Mouse (Mus musculus) MN1 (cell line): ENCODE data around the gene Ang.

ENCODE experiments used
- DNase-seq: peaks from one replicate; pipeline ENCODE4 v3.0.0-alpha.2; 2016; ENCODE audit warnings: low spot score

The Ang gene

DNA sequence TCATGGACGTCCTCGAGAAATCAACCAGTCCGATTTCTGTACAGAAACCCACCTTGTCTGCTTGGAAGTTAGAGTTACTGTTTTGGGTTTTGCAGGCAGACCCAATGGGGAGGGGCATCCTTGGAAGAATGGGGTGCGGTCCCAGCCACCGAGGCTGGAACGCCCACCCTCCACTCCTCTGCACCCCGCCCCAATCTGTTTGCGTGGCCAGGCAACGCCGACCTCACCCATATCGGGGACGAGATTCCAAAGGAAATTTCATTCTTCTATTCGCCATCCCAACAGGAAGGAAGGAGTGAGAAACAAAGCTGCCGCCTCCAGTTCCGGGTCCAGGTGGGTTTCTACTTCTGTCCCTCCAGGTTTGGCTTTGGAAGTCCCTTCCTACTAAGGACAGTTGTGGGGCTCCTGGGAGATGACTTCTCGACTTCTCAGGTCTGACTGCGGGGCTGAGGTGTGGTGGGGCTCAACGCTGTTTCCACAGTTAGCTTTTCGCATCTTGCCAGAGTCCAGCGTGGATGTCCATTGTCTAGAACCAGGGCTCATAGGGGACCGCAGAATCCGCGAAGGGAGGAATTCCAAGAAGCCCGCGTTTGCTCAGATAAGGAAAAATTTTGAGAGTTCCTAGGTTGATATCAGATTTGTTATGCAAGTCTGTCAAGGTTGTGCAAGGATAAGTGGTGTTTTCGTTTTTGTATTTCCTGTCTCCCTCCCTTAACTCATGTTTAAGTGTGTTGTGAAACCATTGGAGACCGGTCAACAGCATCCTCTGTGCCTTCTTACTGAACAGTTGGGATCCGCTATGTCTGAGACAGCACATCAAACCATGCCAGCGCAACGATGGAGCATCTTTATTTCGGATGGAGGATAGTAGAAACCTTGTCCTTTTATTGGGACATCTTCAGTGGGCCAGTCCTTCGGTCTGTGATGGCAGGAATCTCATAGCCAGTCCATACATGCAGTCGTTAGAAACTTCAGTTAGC lies at the start of gene Ang, which contains the start of gene Rnase4:
Gene Ang, plus strand, starts transcription at position 230 of the 980 bp plus-strand sequence.
Gene Rnase4, plus strand, starts transcription at position 157 of the 980 bp plus-strand sequence.
- DNase-seq = no peak

DNA sequence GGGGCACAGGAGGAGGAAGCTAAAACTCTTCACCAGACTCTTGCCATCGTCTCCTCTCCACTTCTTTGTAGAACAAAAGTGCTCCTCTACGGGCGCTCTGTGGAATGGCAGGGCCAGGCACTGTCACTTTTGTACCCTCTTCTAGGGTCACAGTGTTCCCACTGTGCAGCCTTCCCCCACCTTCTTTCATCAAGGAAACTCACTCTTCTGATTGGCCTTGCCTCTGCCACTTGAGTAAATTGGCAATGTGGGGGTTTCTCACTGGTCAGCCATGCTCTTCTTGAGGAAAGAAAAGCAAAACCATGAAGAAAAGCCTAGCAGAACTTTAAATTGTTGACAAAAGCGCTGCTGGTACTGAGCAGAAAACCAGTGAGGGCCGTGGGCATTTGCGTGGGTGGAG lies 49.2 kb upstream of the Ang start, which contains the start of gene Rnase9:
Gene Rnase9, minus strand, starts transcription at position 101 of the 400 bp plus-strand sequence.
- no peak for DNase-seq

DNA sequence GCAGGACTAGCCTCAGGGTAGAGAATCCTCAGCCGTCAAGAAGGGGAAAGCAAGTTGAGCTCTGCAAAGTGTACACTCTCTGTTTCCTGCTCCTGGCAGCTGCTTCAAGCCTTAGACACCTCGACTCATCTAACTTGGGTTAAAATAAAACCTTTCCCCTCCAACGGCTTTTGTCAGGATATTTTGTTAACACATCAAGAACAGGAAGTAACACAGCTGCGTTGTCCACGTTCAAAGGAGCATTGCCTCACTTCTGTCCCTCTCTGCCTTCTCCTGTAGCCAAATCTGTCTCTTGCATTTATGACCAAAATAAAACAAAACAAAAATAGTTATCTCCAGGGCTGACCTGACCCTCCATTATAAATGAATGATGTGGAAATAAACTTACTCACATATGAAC lies 43.1 kb upstream of the Ang start:
- no peak for DNase-seq

DNA sequence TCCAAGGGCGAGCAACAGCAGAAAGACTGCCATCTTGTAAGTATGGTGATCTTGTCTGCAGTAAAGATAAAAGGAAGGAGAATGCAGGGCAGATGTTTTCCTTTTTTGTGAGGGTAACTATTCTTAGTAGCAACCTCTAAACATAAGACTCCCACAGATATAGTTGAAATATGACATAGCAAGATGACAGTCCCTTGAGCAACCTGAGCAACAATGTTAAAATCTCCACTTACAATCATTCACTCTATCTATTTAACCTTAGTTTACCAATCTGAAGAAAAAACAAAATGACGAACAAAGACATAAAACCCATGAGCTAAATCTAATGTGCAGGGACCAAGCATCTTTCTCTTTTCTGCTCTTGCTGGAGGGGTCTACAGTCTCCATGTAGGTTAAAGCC lies 40.9 kb upstream of the Ang start, which contains the start of gene Rnase11:
Gene Rnase11, minus strand, starts transcription at position 101 of the 400 bp plus-strand sequence.
- DNase-seq = no peak

DNA sequence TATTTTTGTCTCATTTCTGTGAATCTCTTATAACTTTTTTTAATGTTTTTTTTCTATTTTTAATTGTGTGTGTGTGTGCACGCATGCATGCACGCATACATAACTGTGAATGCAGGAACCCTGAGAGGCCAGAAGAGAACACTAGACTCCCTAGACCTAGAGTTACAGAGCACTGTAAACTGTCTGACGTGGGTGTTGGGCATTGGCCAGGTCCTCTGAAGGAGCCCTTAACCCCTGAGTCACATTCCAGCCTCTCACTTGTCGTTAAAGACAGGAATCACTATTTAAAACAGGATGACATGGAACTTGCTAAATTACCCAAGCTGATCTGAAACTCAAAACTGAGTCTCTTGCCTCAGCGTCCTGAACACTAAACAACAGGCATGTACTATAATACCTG lies 39.0 kb upstream of the Ang start:
- DNase-seq = no peak

DNA sequence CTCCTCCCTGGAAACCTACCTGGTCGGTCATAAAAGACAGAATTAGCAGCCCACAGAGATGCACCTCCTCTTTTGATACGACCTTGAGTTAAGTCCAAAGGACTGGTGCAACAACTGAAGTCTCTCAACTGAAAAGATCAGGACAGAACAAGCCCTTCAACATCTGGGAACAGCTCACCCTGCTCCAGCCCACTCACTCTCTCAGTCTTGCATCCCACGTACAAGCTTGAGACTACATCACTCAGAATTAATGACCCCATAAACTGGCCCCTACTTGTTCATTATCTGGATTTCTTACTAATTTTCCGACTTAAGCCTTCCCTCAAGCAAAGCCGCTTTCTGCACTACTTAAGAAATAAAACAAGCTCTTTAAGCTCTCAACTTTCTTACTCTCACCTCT lies 37.8 kb upstream of the Ang start:
- no peak for DNase-seq

DNA sequence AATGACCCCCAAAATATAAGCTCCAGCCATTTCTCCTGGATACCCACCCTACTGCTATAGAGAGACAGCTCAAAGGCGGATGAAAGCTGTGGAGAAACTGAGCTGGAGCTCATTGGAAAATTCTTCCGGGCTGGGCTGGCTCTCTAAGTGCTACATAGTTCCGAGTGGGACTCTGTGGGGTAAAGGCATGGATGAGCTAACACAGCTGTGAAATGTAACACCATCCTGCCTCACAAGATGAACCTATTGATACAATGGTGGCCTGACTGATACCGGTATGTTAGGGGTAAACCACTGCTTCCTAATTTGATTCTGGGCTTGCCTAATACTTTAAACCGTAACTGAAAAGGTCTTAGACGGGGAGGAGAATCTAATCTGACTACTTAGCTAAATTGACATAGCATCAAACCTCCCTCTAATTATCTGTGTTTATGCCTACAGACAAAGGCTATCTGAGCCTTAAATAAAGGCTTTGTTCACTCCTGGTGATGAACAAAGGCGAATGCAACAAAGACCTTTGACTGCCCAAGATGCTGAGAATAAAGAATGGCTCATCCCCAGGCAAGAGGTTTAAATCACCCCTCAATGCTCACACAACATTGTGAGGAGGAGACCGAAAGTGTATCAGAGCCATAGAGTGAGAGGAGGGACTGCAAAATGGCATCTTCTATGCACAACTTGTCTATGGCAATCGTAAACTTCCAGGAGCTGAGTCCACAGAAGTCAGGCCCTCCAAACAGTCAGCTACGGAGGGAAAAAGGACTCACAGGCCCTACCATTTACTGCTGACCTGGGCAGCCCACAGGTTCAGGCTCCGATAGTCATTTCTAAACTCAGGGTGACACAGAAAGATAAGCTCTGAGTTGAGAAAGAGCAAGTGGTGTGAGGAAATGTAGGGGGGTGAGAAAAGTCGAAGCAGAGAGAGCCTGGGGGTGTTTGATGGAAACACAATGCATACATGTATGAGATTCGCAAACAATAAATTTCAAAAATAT lies 36.4 kb upstream of the Ang start:
- no peak for DNase-seq

DNA sequence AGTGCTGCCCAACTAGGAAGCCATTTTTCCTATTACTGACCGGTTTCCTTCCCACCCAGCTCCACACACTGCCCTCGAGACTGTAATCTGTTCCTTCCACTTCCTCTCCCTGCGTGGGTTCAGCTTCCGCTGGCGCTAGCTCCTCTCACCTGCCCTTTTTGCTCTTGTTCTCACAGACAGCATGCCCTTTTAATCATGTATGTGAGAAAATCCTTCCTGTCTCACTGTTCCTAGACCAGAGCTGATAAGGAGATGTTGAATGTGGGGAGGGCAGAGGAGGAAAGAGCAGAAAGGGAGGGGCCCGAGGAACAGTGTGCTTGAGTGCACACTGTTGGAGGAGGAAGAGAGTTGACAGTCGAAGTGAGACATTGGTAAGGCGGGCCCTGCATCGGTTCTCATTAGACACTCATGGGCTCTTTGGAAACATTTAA lies 33.5 kb upstream of the Ang start, which contains the start of gene Rnase12:
Gene Rnase12, minus strand, starts transcription at position 261 of the 431 bp plus-strand sequence.
- DNase-seq = no peak

DNA sequence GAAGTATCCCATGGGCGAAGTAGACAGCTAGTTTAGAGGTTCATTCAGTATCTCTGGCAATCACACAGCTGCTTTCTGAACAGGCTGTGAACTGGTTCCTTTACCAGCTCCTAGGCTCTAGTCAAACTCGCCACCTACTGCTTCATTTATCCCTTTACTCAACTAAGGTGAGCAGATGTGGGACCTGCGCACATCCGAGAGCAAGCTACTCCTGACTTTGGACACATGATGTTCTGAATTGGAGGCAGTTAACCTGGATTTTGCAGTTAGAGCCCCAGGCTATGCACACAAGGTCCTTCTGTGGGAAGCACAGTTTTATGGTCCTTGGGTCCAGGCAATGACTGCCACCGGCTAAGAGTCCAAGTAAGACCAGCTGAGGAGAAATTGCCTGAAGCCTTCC lies 30.2 kb upstream of the Ang start:
- no peak for DNase-seq

DNA sequence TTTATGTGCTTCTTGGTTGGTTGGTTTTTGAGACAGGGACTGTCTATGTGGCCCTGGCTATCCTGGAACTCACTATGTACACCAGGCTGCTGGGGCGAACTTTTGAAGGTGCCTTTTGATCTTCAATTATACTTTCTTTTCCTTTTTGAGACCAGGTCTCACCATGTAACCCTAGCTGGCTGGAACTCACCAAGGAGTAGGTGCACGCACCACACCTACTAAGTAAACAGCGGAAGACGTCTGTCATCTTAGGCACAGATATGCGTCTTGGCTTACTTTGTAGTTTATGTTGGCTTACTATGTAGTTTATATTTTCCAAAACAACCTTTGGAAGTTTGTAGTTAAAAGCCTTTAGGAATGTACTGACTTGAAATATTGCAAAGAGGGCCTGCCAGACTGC lies 22.0 kb upstream of the Ang start:
- DNase-seq = no peak

DNA sequence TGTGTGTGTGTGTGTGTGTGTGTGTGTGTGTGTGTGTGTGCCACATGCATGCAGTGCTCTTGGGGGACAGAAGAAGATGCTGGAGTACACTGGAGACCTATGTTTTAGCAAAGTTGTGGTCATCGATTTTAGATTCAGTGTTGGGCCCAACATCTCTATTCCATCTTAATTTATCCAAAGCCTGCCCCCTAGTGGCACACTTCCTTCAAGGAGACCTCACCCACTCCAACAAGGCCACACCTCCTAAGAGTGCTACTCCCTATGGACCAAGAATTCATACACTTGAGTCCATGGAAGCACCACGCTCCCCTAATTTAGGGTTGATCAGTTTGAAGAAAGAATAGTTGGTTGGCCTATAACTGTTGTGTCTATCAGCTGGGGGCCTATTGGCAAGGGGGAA lies 21.3 kb upstream of the Ang start:
- no peak for DNase-seq

DNA sequence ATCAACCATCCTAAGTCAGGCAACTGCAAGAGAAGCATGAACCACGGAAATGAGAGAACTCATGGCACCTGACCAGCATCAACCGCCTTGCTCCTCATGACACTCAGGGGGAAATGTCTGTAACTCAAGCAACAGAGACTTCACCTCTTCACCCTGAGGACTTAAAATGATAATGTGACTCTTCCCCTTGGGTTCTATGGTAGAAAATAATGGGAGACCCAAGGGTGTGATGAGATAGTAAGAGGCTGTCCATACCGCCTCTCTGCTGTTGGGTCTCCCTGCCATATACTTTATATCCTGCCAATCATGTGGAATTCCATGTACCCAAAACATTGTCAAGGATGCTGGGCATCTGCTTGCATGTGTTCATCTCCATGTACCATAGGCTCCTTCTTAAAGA lies 16.6 kb upstream of the Ang start, which contains the start of gene Olfr750:
Gene Olfr750, minus strand, starts transcription at position 101 of the 400 bp plus-strand sequence.
- DNase-seq = no peak

DNA sequence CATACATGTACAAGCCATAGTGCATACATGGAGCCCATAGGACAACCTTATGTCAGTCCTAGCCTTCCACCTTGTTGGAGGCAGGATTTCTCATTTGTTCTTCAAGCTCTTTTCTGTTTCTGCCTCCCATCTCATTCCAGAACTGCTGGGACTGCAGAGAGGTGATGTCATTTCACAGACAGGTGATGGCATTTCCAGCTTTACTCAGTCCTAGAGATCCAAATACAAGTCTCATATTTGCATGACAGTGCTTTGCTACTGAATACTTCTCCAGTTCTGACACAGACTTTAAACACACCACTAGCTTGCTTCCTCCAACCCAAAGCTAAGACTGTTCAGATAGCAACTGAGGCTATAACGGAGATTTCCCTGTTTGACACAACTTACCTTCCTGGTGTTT lies 11.8 kb upstream of the Ang start:
- no peak for DNase-seq

DNA sequence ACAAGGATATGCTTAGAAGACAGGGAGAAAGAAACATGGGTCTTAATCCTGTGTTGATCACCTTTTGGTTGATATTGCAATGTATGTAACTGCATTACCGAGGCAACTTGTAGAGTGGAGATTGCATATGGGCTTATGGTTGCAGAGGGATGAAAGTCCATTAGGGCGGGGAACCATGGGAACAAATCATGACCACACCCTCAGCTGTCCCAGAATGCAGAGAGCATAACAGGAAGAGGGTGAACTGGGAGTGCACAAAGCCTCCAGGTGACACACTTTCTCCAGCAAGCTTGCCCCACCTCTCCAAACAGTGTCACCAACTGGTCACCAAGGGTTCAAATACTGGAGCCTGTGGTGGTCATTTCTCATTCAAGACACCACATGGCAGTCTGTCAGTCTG lies 9.9 kb upstream of the Ang start:
- DNase-seq = no peak

DNA sequence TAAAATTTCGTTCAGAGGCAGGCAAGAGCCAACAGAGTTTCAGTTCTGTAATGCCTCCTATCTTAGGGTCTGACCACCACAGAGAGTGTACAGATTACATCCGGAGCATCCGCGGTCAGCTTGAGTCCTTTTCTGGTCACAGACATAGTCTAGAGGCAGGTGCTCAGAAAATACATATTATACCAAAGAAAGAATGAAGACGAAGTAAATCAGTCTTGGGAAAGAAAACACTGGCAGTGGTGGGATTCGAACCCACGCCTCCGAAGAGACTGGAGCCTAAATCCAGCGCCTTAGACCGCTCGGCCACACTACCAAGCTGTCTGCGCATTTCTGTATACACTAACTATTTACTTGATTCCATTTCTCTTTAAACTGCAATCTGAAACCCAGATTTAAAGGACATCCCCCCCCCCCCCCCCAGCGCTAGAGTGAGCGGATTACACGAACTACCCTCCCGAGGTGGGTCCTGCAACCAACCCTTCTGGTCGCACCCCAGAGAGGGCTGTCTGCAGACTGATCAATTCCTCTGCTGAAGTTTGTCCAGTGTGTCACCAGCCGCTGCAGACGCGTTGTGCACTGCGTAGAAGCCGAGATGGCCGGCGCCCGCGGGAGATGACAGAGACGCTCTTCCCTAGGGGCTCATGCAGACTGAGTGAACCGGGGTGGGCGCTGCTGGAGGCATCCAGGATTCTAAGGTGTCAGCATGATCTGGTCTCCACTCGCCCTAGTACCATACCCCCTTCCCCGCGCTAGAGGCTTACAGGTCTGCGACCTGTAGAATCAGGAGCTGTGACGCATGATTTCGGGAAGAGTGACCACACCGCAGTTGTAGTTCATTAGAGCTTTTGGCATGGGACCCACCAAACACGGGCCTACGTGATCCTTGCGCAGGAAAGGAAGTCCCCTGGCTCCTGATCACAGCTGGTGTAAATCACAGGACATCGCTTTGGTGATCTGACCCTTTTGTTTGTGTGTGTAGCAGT lies 8.1 kb upstream of the Ang start:
- peak; percentile 60 for DNase-seq

DNA sequence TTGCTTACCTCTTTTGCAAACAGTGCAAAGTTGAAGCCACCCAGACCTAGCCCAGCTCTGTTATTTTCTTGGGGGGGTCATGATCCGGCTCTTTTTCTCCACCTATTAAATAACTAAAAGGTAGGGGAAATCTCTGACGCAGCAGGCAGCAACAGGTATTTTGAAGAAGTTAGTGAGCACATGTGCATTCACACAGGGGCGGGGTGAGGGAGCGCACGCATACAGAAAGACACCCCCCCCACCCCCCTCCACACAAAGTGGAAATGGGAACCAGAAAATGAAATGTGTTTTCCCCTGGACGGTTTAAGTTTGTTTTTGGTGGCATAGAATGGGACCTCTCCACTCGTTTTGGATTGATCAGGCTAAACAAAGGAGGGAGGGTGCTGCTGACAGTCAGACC lies 7.1 kb upstream of the Ang start:
- no peak for DNase-seq

DNA sequence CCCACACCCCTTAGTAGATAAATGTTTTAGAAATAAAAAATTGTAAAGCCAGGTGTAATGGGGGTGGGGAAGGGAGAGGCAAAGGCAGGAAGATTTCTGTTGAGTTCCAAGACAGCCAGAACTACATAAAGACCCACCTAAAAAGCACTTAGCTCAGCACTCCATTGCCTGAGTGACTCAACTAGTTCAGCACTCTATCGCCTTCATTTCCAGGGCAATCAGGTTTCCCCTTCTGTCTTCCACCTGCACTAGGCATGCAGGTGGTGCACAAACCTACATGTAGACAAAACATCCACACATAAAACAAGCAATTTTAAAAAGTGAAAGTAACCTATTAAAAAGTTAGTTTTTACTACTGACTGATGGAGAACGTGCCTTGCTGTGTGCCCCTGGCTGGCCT lies 5.9 kb upstream of the Ang start:
- no peak for DNase-seq

DNA sequence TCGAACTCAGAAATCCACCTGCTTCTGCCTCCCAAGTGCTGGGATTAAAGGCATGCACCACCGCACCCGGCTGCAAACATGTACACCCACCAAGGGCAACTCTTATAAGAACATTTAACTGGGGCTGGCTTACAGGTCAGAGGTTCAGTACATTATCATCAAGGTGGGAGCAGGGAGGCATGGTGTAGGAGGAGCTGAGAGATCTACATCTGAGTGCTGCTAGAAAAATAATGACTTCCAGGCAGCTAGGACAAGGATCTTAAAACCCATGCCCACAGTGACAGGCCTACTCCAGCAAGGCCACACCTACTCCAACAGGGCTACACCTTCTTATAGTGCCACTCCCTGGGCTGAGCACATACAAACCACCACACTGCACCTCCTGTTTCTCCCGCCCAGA lies 5.0 kb upstream of the Ang start:
- no peak for DNase-seq

DNA sequence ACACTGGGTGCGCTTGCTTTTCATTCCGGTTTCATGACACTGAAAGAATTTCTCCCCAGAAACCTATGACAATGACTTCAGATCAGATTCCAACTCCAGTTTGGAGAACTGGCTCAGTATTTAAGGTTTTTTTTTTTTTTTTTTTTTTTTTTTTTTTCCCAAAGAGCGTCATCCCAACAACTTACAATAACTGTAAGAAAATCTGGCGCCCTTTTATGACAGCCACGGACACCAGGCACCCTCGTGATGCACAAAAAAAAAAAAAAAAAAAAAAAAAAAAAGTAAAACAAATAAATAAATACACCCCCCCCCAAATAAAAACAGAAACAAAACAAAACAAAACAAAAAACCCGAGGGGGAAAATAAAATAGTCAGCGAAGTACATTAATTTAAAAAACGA lies 3.2 kb upstream of the Ang start:
- DNase-seq = peak; percentile 38

DNA sequence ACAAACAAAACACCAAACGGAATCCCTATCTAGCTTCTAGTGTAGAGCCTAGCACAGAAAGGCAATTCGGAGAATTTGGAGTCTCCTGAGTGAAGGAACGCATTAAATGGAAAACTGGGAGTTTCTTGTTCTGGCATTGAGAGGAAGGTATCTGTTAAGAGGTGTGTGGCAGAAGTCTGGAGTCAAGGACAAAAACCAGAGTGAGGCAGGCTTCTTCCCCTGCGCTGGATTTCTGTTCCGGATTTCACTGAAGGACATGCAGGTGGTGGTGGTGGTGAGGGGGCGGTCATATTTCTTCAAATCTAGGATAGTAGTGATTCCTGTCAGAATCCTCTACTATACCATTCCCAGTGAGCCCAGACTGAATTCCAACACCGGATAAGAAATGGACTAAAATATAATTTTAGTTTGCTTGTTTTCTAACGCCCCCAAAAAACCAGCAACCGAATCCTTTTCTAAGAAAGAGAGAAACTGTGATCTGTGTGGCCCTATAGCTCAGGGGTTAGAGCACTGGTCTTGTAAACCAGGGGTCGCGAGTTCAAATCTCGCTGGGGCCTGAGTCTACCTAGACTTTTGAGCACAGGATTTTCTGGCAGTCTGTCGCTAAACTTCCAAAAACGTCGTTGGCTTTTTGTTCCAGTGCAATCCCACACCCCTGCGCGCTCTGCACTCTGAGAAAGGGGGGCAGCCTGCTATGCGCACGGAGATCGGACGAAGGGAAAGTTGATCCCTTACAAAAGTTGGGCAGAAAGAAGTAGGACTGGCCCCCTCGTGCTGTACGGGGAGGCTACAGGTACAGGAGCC lies 2.6 kb upstream of the Ang start:
- peak; percentile 77 for DNase-seq
